Mouse (Mus musculus) macrophage (primary cell): ENCODE measurements around the gene Ccnk. TPM values are rescaled to one million over a fixed set of nuclear protein-coding genes. Genes with fewer than 3 reads are reported as not detected.

Source experiments
- H3K27ac ChIP-seq: fragments of 350-480 bp; formaldehyde crosslinking; 2 replicates; pipeline ENCODE4 v1.9.0; 2021
- H3K36me3 ChIP-seq: fragments of 350-480 bp; formaldehyde crosslinking; 2 replicates; pipeline ENCODE4 v1.9.0; 2021; ENCODE audit errors: inconsistent target
- H3K4me3 ChIP-seq: fragments of 350-480 bp; formaldehyde crosslinking; 2 replicates; pipeline ENCODE4 v1.9.0; 2021; ENCODE audit errors: inconsistent target
- H3K79me2 ChIP-seq: fragments of 350-480 bp; formaldehyde crosslinking; 2 replicates; pipeline ENCODE4 v1.9.0; 2021; ENCODE audit errors: inconsistent target
- WGBS: methylation state at CpG from one replicate; pipeline ENCODE4 v1.1.7; 2026; ENCODE audit warnings: inconsistent platforms; ENCODE audit not compliant: missing documents; 5-methylcytosine and 5-hydroxymethylcytosine counted together
- polyA plus RNA-seq: library from polyadenylated mRNA; stranded (reverse); fragments of 250-400 nt; gene quantifications from 3 replicates; pipeline ENCODE4 v1.2.4, GENCODE M21; 2018; ENCODE audit warnings: inconsistent platforms

The Ccnk gene
- polyA plus RNA-seq, 1 experiment from 2014 or later = 59.6 TPM

- Histone ChIP-seq H3K4me3 (no peak overlapping the region), H3K27ac (no peak overlapping the region), H3K36me3 (no peaks in the 10 kb centered on the region), H3K79me2 (no peaks in the 10 kb centered on the region)
- 77% methylated on average over 13 of the region's 13 CpGs for WGBS
Observed at GRCm38 (mm10) chr12:108240401-108240890, 61.1 kb downstream of the Ccnk start.

- no peak overlapping the region for H3K27ac ChIP-seq
- no peaks in the 10 kb centered on the region for H3K79me2 ChIP-seq
- WGBS = 8% methylated on average over 20 of the region's 21 CpGs
- no peak overlapping the region for H3K4me3 ChIP-seq
- H3K36me3 ChIP-seq = no peaks in the 10 kb centered on the region
Observed at GRCm38 (mm10) chr12:108240953-108241588, 61.7 kb downstream of the Ccnk start.

DNA sequence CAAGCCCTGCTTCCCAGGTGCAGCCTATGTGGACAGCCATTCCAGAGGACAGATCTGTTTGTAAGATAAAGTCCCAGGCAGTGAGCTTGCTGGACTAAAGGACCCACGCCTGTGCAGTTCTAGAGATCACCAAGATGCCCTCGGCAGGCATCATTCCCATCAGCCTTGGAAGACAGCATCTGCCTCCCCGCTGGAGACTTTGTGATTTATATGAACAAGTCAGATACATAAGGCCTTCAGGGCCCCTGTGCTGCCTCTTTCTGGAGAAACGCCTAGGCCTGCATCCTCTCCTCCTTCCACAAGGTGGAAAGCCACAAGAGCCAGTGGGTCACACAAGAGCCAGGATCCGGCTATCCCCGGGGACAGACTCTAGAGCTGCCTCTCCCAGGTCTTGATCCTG, 62.2 kb downstream of the Ccnk start:
- H3K4me3 ChIP-seq = no peak overlapping the region
- WGBS = 63% methylated on average over 6 of the region's 6 CpGs
- H3K36me3 ChIP-seq = no peaks in the 10 kb centered on the region
- H3K79me2 ChIP-seq = no peaks in the 10 kb centered on the region
- no peak overlapping the region for H3K27ac ChIP-seq

- Histone ChIP-seq H3K27ac (no peak overlapping the region), H3K4me3 (no peak overlapping the region), H3K79me2 (no peaks in the 10 kb centered on the region), H3K36me3 (no peaks in the 10 kb centered on the region)
- WGBS = 91% methylated on average over 20 of the region's 20 CpGs
Observed at GRCm38 (mm10) chr12:108242243-108242745, 62.9 kb downstream of the Ccnk start.

- Histone ChIP-seq H3K27ac (no peak overlapping the region), H3K36me3 (no peaks in the 10 kb centered on the region), H3K4me3 (no peak overlapping the region), H3K79me2 (no peaks in the 10 kb centered on the region)
- 5% methylated on average over 8 of the region's 8 CpGs for WGBS
Observed at GRCm38 (mm10) chr12:108244778-108245177, 65.4 kb downstream of the Ccnk start.

- H3K36me3 ChIP-seq = no peaks in the 10 kb centered on the region
- no peak overlapping the region for H3K4me3 ChIP-seq
- H3K27ac ChIP-seq = no peak overlapping the region
- no peaks in the 10 kb centered on the region for H3K79me2 ChIP-seq
- 75% methylated on average over 9 of the region's 9 CpGs for WGBS
Observed at GRCm38 (mm10) chr12:108245579-108245978, 66.2 kb downstream of the Ccnk start.

GRCm38 (mm10) chr12:108246759-108247500, 67.6 kb downstream of the Ccnk start:
- H3K27ac ChIP-seq = no peak overlapping the region
- H3K79me2 ChIP-seq = no peaks in the 10 kb centered on the region
- H3K36me3 ChIP-seq = no peaks in the 10 kb centered on the region
- H3K4me3 ChIP-seq = no peak overlapping the region
- 26% methylated on average over 10 of the region's 10 CpGs for WGBS

- Histone ChIP-seq H3K79me2 (no peaks in the 10 kb centered on the region), H3K4me3 (no peak overlapping the region), H3K36me3 (no peaks in the 10 kb centered on the region), H3K27ac (no peak overlapping the region)
- 95% methylated on average over 8 of the region's 8 CpGs for WGBS
Observed at GRCm38 (mm10) chr12:108249019-108249418, 69.6 kb downstream of the Ccnk start.

DNA sequence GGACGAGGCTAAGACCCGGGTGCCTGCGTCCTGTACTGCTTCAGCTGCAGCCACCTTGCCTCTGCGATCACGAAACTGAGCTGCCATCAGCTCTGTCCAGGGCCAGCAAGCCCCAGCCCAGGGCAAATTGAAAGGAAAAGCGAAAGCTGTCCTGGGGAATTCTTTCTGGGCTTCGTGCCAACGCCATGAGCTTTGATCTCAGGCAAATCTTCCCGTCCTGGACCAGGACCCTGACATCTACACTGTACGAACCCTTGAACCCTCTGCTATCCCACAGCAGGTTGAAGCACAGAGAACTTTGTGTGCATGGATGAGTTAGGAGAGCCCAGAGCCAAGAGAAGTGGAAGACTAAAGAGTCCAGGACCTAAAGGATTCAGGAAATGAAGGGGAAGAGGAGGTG, 70.1 kb downstream of the Ccnk start:
- Histone ChIP-seq H3K36me3 (no peaks in the 10 kb centered on the region), H3K4me3 (no peak overlapping the region), H3K79me2 (no peaks in the 10 kb centered on the region), H3K27ac (no peak overlapping the region)
- 69% methylated on average over 10 of the region's 10 CpGs for WGBS

- no peaks in the 10 kb centered on the region for H3K36me3 ChIP-seq
- no peak overlapping the region for H3K4me3 ChIP-seq
- H3K27ac ChIP-seq = no peak overlapping the region
- no peaks in the 10 kb centered on the region for H3K79me2 ChIP-seq
- 80% methylated on average over 12 of the region's 31 CpGs for WGBS
Observed at GRCm38 (mm10) chr12:108251034-108251792, 71.8 kb downstream of the Ccnk start.

GRCm38 (mm10) chr12:108251825-108252542, 72.6 kb downstream of the Ccnk start:
- H3K79me2 ChIP-seq = no peaks in the 10 kb centered on the region
- no peak overlapping the region for H3K27ac ChIP-seq
- 96% methylated on average over 15 of the region's 15 CpGs for WGBS
- no peak overlapping the region for H3K4me3 ChIP-seq
- H3K36me3 ChIP-seq = no peaks in the 10 kb centered on the region
